Mouse (Mus musculus) heart, embryonic 10.5 days (tissue): ENCODE measurements around the gene Cnksr2. TPM values are rescaled to one million over a fixed set of nuclear protein-coding genes. Genes with fewer than 3 reads are reported as not detected.

Source experiments
- DNase-seq: peaks from one replicate; pipeline ENCODE4 v3.0.0-alpha.2; 2017; ENCODE audit warnings: low spot score
- H3K27ac ChIP-seq: fragments of 300-500 bp; sonication (generic); 2 replicates; pipeline ENCODE4 v1.5.1; 2016; ENCODE audit warnings: mild to moderate bottlenecking
- H3K27me3 ChIP-seq: fragments of 300-500 bp; sonication (generic); 2 replicates; pipeline ENCODE4 v1.6.1; 2016; ENCODE audit warnings: mild to moderate bottlenecking; ENCODE audit not compliant: poor library complexity, insufficient read depth, severe bottlenecking
- H3K36me3 ChIP-seq: fragments of 300-500 bp; sonication (generic); 2 replicates; pipeline ENCODE4 v1.6.1; 2016; ENCODE audit warnings: mild to moderate bottlenecking, moderate library complexity
- H3K4me1 ChIP-seq: fragments of 300-500 bp; sonication (generic); 2 replicates; pipeline ENCODE4 v1.6.1; 2016; ENCODE audit warnings: mild to moderate bottlenecking
- H3K4me3 ChIP-seq: fragments of 300-500 bp; sonication (generic); 2 replicates; pipeline ENCODE4 v1.5.1; 2016; ENCODE audit warnings: mild to moderate bottlenecking, moderate library complexity
- H3K9me3 ChIP-seq: fragments of 300-500 bp; sonication (generic); 2 replicates; pipeline ENCODE4 v1.6.1; 2016; ENCODE audit warnings: mild to moderate bottlenecking, moderate library complexity
- WGBS: fragments of 180-500 bp; shearing (Covaris S2); methylation state at CpG from one replicate; pipeline ENCODE4 v1.1.7; 2016; 5-methylcytosine and 5-hydroxymethylcytosine counted together
- polyA plus RNA-seq: library from polyadenylated mRNA; unstranded; fragments of >200 nt; fragmentation: Nextera tagmentation; extraction: Ambion mirVana; gene quantifications from 2 replicates; pipeline ENCODE4 v1.2.1, GENCODE M21; 2016

Cnksr2 gene
- polyA plus RNA-seq, 1 experiment from 2014 or later = 2.1 TPM

DNA sequence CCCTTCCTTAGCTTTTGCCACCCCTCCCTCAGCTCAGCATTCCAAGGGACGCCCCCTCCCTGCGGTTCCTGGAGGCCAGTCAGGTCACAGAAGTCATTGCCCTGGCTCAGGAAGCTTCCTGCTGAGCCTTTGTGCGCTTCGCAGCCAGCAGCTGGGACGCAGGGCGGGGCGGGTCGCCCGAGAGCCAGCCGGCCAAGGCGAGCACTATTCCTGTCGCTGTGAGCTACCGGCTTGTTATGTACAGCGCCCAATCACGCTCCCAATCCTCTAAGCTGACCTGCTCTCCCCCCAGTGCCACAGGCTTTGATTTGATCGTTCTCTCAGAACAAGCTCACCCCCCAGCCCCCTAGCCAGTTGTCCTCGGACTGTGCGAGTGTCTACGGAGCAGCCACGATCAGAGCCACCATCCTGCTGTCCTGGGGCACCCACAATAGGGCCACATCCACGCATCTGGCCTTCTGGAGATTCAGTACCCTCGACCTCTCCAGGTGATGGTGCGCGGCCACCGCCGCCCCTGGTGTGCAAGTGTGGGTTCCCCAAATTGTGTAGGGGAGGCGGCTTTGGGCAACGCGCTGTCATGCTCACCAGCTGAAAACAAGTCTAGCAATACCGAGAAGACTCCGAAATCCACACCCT is 225.4 kb downstream of the Cnksr2 start:
- Histone ChIP-seq H3K36me3 (no peaks in the 10 kb centered on the region), H3K4me3 (peak overlapping the region; percentile 57), H3K27me3 (peaks cover 21% of the 10 kb centered on the region), H3K27ac (no peak overlapping the region), H3K9me3 (no peaks in the 10 kb centered on the region), H3K4me1 (0 out of 2 replicates have a peak, but pooled peaks cover 5% of the 10 kb centered on the region)
- WGBS = 13% methylated on average over 31 of the region's 31 CpGs
- peak; percentile 70 for DNase-seq

DNA sequence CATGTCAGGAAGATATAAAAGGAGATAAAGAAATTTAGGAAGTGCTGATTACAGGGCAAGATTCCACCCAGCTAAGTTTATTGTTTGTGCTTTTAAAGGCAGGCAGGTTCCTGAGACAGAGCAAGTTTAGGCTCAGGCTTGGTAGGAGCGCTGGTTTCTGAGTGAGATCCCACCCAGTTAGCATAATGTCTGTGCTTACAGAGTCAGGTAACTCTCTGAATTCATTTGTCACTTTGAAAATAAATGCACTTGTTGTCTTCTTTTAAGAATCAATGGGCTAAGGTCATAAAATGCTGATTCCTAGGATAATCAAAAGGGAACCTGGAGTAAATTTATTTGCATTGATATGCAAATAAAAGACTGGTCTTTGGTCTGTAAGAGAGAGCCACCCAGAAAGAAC is 233.4 kb downstream of the Cnksr2 start:
- Histone ChIP-seq H3K4me3 (no peak overlapping the region), H3K36me3 (no peaks in the 10 kb centered on the region), H3K27ac (no peak overlapping the region), H3K4me1 (no peaks in the 10 kb centered on the region), H3K27me3 (no peaks in the 10 kb centered on the region), H3K9me3 (no peaks in the 10 kb centered on the region)
- 63% methylated on average over 1 of the region's 1 CpGs for WGBS
- no peak for DNase-seq

GRCm38 (mm10) chrX:157801669-157802068 is 241.4 kb downstream of the Cnksr2 start:
- Histone ChIP-seq H3K4me1 (no peaks in the 10 kb centered on the region), H3K27me3 (no peaks in the 10 kb centered on the region), H3K27ac (no peak overlapping the region), H3K9me3 (no peaks in the 10 kb centered on the region), H3K36me3 (no peaks in the 10 kb centered on the region), H3K4me3 (no peak overlapping the region)
- DNase-seq = no peak
- 80% methylated on average over 2 of the region's 2 CpGs for WGBS

Other genes with a start within 250 kb of the Cnksr2 start
- gene Klhl34, start 224.9 kb downstream of the Cnksr2 start, polyA plus RNA-seq = 0.28 and 1.1 TPM in 2 replicates